Mouse (Mus musculus) granulocyte monocyte progenitor cell, adult 5-6 weeks (primary cell): ENCODE data around the gene Gng10. TPM values are rescaled to one million over a fixed set of nuclear protein-coding genes. Genes with fewer than 3 reads are reported as not detected.

ENCODE experiments used
- ATAC-seq: replicated peaks from 2 replicates; pipeline ENCODE4 v1.8.0; 2016; ENCODE audit warnings: mild to moderate bottlenecking, moderate TSS enrichment, inconsistent platforms; ENCODE audit not compliant: poor library complexity, severe bottlenecking
- total RNA-seq, 2 experiments: library from RNA; stranded (forward) in 1 of 2; stranded (reverse) in 1 of 2; fragments of 200-712, 200-1000 nt in 1 of 2; fragments of >200 nt in 1 of 2; fragmentation: Nextera tagmentation in 1 of 2; gene quantifications; 2 replicates each; pipeline ENCODE4 v1.2.3; 2014 to 2017

The Gng10 gene
- total RNA-seq, 2 experiments from 2014 or later = 90.0 to 195 TPM

DNA sequence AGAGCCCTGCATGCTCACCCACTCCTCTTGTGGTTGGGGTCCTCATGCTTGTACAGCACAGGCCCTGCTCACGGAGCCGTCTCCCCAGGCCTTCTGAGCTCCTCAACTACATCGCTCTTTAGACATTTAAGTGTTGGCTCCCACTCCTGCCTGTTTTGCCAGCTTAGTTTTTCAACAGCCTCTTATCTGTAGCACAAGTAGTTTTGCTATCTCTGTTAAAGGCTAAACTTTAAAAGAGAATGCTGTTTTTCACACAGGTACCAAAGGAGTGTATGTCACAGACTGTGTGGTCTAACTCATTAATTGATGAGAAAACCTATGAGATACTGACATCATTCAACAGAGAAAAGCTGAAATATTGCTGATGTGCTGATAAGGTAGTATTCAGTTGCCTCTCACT is 23.4 kb upstream of the Gng10 start:
- no peak for ATAC-seq

DNA sequence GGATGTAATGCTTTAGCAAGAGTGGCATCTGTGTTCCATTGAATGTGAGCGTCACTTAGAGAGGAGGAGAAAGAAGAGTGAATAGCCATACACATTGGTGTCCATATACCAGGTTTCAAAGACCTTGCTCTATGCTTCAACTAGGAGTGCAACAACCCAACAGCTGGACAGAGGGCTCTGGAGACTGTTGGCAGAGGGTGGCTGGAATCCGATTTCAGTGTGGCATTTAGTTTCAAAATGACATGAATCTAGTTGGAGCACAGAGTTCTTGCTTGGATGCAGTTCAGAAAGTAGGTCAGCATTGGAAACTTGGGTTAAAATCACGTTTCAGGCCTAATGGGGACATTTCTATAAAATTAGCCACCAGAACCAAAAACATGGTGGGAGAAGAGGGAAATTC is 19.7 kb upstream of the Gng10 start:
- ATAC-seq = no peak

DNA sequence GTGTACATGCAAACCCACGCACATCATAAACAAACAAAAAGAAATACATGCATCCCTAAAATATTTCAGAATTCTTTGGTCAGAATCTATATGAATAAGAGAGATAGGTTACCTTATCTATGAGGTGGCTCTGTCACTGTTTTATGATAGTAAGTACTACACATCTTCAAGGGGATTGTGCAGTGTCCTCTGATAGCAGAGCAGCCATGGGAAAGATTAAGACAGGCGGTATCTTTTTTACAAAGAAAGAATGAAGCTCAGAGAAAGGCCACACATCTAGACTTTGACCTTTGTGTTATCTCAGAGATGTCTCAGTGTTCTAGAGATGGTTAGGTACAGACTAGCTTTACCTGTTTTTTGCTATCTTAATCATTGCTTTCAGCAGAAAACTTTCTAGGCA is 18.0 kb upstream of the Gng10 start:
- ATAC-seq = no peak

DNA sequence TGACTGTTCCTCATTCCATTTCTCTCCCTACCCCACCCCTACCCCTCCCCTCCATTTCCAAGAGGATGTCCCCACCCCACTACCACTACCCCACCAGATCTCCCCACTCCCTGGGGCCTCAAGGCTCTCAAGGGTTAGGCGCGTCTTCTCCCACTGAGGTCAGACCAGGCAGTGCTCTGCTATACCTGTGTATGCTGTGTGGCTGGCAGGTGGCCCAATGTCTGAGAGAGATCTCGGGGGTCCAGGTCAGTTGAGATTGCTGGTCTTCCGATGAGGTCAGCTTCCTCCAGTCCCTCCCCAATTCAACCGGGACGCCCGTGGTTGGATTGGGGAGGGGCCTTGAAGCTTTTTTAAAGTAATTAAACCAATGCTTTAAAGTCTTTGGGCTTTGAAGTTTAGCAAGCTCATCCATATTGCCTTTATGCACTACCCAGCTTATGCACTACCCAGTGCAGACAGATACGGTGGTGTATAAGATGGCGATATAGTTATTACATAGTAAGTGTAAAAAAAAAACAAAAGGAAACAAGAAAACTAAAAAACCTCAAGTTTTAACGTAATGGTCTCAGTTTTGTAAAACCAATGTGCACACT is 467 bp upstream of the Gng10 start:
- ATAC-seq = no peak

DNA sequence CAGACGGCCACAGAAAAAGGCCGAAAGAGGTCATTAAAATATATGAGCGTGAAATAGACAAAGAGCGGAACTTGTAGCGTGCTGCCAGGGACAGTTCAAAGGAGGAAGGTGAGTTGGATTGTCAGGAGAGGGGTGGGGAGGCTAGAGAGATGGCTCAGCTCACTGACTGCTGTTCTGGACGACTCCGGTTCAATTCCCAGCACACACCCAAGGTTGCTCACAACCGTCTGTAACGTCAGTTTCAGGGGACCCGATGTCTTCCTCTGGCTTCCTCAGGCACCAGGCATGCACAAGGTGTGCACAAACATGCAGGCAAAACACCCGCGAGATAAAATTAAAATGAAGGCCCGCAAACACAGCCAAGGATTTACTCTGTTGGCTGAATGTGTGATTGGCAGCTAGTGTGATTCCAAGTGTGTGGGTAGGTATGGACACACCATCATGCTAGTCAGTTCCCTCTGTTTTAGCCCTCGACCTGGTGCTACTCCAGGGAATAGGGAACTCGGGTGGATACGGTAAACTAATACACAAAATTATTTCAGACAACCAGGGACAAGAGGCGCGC is 980 bp downstream of the Gng10 start:
- no peak for ATAC-seq

DNA sequence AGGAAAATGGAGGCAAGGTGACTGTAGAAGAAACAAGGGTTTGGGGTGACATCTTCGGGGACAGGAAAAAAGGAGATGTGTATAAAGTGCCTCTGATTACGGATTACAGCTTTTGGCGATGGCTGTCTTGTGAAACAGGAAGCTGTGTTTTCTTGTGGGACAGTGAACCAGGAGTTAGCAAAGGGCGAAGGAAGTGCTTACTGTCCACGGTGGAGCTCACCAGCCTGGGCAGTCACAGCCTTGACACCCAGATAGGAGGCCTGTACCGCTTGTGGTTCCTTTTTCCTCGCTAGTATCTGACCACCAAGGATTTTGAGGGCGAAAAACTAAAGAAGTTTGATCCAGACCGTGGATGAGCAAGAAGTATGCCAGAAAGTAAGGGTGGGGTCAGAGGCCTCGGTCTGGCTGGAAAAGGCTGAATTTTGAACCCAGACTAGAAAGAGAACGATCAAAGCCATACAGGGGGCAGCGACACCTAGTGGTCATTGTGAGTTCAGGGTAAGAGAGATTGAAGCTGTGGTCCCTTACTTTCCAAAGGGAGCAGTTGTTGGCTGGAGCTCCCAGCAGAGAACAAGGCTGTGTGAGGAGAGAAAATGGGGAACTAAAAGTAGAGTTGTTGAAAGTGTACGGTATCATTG is 1.7 kb downstream of the Gng10 start:
- peak; percentile 79 for ATAC-seq

DNA sequence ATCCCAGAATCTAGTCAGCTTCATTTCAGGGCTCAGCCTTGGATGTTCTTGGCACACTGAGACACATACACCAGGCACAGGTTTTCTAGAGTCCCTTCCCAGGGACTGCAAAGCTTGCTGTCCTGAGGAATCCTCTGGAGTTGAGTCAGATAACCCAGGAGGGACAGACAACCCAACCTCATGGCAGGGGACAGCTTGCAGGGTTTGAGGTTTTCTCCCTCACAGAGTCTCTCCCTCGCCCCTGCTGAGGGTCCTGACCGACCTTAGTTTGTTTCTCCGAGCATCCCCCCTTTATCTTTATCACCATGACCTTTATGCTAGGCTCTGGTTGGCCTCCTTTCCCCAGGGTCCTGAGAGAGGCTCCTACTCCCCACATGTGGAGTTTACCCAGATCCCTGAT is 2.6 kb downstream of the Gng10 start:
- no peak for ATAC-seq

DNA sequence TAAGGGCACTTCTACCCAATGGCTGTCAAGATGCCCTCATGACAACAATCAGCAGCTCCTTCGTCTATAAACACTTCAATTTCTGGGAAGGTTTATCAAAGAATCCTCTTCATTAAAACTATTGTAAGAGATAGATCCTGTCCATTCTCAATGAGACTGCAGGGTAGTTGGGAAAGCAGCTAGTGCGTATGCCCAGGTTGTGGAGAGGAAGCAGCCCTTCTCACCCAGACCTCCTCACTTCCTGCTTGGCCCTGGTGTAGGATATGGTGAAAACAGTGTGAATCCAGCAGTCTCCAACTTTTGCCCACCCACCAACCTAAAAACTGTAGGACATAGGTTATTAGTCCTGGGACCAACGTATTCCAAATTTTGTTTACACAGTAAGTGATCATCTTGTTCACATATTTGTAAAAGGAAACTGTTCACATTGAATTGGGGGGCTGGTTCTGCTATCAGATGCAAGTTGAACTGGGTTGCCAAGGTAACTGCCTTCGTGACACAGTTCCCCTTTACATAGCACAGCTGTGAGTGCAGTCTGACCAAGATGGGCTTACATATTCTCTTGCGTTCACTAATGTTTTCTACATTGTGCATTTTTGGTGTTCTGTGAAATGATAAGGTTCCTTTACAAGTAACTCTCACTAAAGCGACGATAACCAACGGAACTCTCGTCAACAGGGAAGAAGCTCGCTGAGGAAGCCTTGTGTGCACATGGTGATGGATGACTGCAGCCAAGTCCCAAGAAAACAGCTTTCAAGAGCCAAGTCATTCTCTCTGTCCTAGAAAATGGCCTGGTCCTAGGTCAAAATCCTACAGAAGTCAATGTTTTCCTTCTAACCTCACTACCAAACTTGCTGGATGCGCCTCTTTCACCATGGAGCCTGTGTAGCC is 5.8 kb downstream of the Gng10 start:
- ATAC-seq = peak; percentile 59

DNA sequence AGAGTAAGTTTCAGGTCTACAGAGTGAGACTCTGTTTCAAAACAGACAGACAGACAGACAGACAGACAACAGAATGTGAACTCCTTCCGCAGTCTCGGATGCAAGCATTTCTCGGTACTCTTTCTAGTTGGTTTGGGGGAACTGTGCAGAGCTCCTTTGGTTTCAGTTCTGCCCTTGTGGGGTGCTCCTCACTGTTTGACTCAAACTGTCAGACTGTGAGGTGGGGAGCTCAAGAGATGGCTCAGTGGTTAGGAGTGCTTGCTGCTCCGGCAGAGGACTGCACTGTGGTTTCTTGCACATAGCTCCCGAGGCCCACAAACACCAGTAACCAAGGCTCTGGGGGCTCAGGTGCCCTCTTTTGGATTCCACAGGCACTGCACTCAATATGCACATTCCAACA is 8.2 kb downstream of the Gng10 start:
- peak; percentile 63 for ATAC-seq

DNA sequence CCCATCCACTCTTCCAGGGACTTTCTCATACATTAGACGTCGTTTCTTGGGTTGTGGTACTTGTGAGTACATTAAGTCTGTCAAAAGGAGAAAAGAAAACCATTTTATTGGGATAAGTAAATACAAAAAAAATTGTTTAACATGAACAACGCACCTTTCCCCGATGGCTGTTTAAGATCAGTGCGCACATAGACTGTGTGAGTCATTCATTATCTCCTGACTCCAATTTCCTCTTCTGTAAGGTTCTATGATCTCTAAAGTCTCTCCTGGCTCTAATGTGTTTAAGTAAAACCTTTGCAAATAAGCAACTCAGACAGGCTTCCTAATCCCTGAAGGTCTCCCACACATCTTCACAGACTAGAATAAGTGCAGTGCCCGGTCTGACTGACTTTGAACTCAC is 9.0 kb downstream of the Gng10 start:
- ATAC-seq = no peak

DNA sequence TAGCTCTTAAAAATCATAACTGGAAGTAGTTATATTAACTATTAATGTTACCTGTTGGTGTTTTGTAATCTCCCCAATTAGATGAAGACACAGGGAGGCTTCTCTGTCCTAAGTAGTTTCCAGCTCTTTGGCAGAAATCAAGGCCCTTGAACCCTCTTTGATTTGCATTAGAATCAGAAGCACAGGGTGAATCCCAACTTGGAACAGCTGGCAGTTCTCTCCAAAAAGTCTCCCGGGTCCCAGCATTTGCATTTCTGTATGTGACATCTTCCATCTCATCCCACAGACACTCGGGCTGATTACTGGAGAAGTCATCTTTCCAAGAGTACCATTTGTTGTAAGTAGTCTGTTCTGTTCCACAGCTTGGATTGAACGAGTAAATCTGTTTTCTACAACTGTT is 12.3 kb downstream of the Gng10 start:
- ATAC-seq = no peak

DNA sequence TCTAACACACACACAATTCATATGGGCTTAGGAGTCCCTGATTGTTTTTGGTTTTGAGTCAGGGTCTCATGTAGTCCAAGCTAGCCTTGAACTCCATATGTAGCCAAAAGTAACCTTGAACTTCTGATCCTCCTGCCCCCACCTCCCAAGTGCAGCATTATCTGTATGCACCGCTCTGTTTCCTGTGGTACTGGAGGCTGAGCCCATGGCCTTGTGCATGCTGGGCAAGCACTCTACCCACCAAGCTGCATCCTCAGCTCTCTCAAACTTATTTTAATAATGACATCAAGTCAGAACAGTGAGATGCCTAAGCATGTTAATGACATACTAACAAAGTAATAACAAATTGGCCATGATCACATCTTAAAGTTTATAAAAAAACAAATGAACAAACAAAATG is 16.2 kb downstream of the Gng10 start:
- ATAC-seq = no peak

DNA sequence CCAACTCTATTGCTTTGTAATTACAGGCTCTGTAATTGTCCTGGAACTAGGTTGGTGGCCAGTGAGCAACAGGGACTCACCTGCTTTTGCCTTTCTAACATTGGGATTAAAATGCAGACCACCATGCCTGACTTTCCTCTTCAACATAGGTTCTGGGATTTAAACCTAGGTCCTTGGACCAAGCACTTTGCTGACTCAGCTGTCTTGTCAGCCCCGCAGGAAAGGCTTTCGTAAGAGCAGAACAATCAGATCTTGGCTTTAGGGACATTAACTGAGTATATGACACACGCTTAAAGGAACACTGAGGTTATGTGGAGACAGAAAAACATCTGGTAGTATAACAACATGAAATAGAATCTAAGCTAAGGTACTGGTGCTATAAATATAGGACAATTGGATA is 23.0 kb downstream of the Gng10 start:
- ATAC-seq = no peak

DNA sequence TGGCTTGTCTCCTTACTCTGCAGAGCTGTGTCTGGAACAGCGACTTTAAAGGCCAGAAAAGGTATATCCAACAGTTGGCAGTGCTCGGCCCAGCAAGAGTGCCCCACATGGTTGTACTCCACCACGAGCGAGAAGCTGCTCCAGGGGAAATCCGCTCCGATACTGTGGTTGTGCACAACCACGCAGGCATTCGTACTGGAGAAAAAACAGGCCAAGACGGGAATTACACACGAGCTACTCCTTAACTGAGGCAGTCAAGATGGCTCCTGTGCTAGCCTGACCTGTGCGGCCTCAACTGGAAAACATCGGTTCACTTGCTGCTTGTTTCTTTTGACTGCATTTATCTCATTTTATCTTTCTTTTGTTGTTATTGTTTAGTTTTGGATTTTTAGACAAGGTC is 27.6 kb downstream of the Gng10 start:
- ATAC-seq = no peak

DNA sequence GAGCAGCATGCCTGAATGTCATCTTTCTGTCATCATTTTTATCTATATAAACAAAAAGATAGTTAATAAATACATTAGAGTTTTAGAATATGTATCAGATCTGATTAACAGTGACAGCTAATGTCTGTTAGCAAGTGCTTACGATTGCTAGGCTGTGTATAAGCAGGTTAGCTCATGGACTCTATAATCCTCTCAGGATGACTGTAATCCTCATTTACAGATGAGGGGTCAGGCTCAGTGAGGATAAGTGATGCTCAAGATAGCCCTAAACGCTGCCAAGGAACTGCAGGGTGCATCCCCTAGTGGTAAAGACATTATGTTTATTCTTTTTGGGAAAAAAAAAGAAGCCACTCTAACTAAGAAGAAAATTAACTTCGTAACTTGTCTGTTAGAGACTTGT is 34.4 kb downstream of the Gng10 start:
- no peak for ATAC-seq

DNA sequence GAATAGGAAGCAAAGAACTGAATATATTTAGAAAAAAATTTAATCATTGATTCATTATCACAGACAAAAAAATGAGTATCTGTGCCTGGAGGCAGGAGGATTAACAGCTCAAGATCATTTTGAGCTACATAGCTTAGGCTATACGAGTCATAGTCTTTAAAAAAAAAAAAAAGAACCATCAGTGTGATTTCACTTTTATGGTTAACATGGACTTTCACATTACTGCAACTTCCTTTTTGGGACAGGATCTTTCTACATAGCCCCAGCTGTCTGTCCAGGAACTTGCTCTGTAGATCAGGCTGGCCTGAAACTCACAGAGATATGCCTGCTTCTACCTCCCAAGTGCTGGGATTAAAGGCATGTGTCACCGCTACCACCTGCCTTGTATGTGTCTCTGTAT is 48.5 kb downstream of the Gng10 start:
- peak; percentile 97 for ATAC-seq

DNA sequence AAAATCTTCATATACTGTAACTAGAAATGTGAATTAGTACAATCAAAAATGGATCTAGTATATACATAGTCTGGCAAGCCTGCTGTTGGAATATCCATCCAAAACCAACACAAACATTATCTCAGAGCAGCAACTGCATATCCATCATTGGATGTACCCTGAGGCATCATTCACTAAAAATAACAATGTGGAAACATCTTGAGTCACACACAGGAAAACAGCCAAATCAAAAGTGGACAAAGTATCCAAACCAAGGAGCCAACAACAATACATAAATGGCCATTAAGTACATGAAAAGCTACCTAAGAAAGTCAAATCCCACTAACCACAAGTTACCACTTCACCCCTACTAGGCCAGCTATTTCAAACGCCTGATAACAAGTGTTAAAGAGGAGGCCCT is 54.5 kb downstream of the Gng10 start:
- ATAC-seq = no peak
